Mouse (Mus musculus) intestine, embryonic 14.5 days (tissue): ENCODE measurements around the gene Foxo1. TPM values are rescaled to one million over a fixed set of nuclear protein-coding genes. Genes with fewer than 3 reads are reported as not detected.

Source experiments
- ATAC-seq: fragments of 200-750 bp; cut with Nextera tagmentation; replicated peaks from 2 replicates; pipeline ENCODE4 v1.8.0; 2017; ENCODE audit warnings: low read depth, moderate number of reproducible peaks, moderate TSS enrichment, moderate library complexity; ENCODE audit not compliant: low FRiP score, low TSS enrichment
- DNase-seq: peaks from one replicate; pipeline ENCODE4 v3.0.0-alpha.2; 2018; ENCODE audit warnings: low spot score
- H3K27ac ChIP-seq: fragments of 300-500 bp; sonication (generic); 2 replicates; pipeline ENCODE4 v1.5.1; 2014; ENCODE audit warnings: low read depth, mild to moderate bottlenecking, control low read depth
- H3K27me3 ChIP-seq: fragments of 300-500 bp; sonication (generic); replicated peaks from 2 replicates; pipeline ENCODE4 v1.6.1; 2014; ENCODE audit warnings: low read length, control low read depth; ENCODE audit not compliant: control insufficient read depth, insufficient read depth
- H3K36me3 ChIP-seq: fragments of 300-500 bp; sonication (generic); 2 replicates; pipeline ENCODE4 v1.6.1; 2014; ENCODE audit warnings: low read length, control low read depth; ENCODE audit not compliant: control insufficient read depth, insufficient read depth
- H3K4me1 ChIP-seq: fragments of 300-500 bp; sonication (generic); replicated peaks from 2 replicates; pipeline ENCODE4 v1.6.1; 2014; ENCODE audit warnings: low read length, control low read depth, mixed read lengths; ENCODE audit not compliant: control insufficient read depth, insufficient read depth
- H3K4me2 ChIP-seq: fragments of 300-500 bp; sonication (generic); 2 replicates; pipeline ENCODE4 v1.6.1; 2014; ENCODE audit warnings: low read length
- H3K4me3 ChIP-seq: fragments of 300-500 bp; sonication (generic); 2 replicates; pipeline ENCODE4 v1.5.1; 2014; ENCODE audit warnings: low read depth, low read length, control low read depth, mixed read lengths
- H3K9ac ChIP-seq: fragments of 300-500 bp; sonication (generic); 2 replicates; pipeline ENCODE4 v1.6.1; 2014; ENCODE audit warnings: mild to moderate bottlenecking, low read length
- H3K9me3 ChIP-seq: fragments of 300-500 bp; sonication (generic); 2 replicates; pipeline ENCODE4 v1.6.1; 2016; ENCODE audit warnings: low read length, control low read depth; ENCODE audit not compliant: control insufficient read depth
- WGBS: fragments of 180-500 bp; shearing (Covaris S2); extraction: QIAGEN DNeasy Blood & Tissue Kit; methylation state at CpG from one replicate; pipeline ENCODE4 v1.1.7; 2014; 5-methylcytosine and 5-hydroxymethylcytosine counted together
- polyA plus RNA-seq: library from polyadenylated mRNA; unstranded; fragments of >200 nt; fragmentation: Nextera tagmentation; extraction: Ambion mirVana; gene quantifications from 2 replicates; pipeline ENCODE4 v1.2.1, GENCODE M21; 2014

Gene Foxo1
- polyA plus RNA-seq, 1 experiment from 2014 or later: 8.2 TPM

- 20% methylated on average over 19 of the region's 19 CpGs for WGBS
- no peaks in the 10 kb centered on the region for H3K36me3 ChIP-seq
- no peaks in the 10 kb centered on the region for H3K27me3 ChIP-seq
- ATAC-seq (no peak), DNase-seq (no peak)
- H3K9ac ChIP-seq: no peak overlapping the region; the same call in 1 of the 2 replicates
- H3K9me3 ChIP-seq: no peaks in the 10 kb centered on the region
- peak overlapping the region; percentile 60 for H3K4me2 ChIP-seq
- peak overlapping the region; percentile 27 for H3K4me3 ChIP-seq
- H3K27ac ChIP-seq: no peak overlapping the region; the same call in 1 of the 2 replicates
- H3K4me1 ChIP-seq: peaks cover 15% of the 10 kb centered on the region
These were observed 132.4 kb downstream of the Foxo1 start for GRCm38 (mm10) chr3:52400284-52401161.

DNA sequence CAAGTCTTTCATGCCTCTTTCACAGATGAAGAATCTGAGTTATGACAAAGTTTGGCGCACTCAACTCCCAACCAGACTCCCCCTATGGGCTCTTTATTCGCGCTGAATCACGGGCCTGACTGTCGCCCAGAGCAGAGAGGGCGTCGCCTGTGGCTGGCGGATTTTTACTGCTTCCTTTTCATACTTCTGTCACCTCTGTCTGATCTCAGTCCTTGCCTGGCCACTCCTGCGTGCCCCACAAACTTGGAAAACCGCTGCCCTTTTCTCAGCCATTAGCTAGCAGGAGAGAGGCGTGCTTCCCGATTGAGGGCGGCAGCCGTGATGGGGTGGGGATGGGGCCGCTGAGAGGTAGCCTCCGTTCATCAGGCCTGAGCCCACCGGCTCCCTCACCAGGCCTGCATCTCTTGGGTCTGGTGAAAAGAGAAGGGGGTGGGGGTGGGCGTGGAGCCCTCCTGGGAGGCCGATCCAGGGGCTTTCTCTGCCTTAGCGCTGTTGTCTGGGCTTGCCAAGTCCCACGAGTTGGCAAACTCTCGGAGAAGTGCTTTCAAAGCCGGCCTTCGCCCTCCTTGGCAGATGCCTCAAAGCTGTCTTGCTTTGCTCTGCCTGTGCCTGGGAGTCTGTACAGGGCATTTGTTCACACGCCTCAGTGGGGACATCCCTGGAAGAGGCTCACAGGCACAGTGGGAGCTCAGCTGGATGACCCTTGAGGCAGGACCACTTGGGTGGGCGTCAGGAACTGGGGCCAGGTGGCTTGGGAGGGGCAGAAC is 133.2 kb downstream of the Foxo1 start:
- H3K27ac ChIP-seq: peak overlapping the region; percentile 27; the same call in 1 of the 2 replicates
- DNase-seq (peak; percentile 75), ATAC-seq (0 out of 2 replicates have a peak, but pooled peaks have one; percentile 40)
- no peaks in the 10 kb centered on the region for H3K9me3 ChIP-seq
- 3% methylated on average over 26 of the region's 26 CpGs for WGBS
- no peaks in the 10 kb centered on the region for H3K36me3 ChIP-seq
- peak overlapping the region; percentile 27 for H3K4me3 ChIP-seq
- H3K27me3 ChIP-seq: no peaks in the 10 kb centered on the region
- peak overlapping the region; percentile 41 for H3K9ac ChIP-seq
- H3K4me1 ChIP-seq: peaks cover 15% of the 10 kb centered on the region
- peak overlapping the region; percentile 60 for H3K4me2 ChIP-seq

Other genes starting within 250 kb of the Foxo1 start
- 6.5 and 7.9 TPM in 2 replicates for gene Maml3, start 163.3 kb upstream of the Foxo1 start, polyA plus RNA-seq